In the genomic region with DNA sequence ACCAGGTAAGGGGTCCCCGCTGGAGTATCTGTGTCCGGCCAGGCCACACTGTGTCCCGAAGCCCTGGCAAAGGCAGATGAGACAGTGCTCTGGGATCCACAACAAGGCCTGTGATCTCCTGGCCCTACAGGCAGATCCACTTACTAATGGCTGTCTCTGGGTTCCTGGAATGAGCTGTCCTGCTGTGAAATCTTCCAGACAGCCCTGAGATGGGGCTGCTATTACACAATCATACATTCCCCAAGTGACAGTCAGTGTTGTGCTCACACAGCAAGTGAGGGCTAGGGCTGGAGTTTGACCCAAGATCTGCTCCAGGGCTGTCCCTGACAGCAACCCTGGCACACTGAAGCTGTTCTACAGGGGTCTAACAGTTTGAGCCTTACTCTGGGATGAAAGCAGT, we compare ENCODE assay signal across 20 mouse cellular contexts. TPM values are rescaled to one million over a fixed set of nuclear protein-coding genes. Genes with fewer than 3 reads are reported as not detected.
DNase-seq lines count a peak whose midpoint lies in the region; ATAC-seq and TF ChIP-seq lines count a peak whose summit lies in the region.
"Had no signal": no experiment of that assay in that cellular context is flagged by ENCODE, and none has a peak within 500 bp of the region (broad histone marks: within the 10 kb centered on the region; RNA-seq: fewer than 3 reads in every experiment).

No protein-coding gene starts in this region.

- peak; percentile 67 for ATAC-seq in Patski
- peak; percentile 32; the same call in 1 of the 2 replicates for ATAC-seq in intestine, postnatal 0 days
- ATAC-seq: forebrain, embryonic 15.5 days had no signal

- H3K4me1 ChIP-seq in intestine, postnatal 0 days (replicated peaks; ENCODE audit: control insufficient read depth, insufficient read depth, low read length): peaks cover 4% of the 10 kb centered on the region; the same call in 1 of the 2 replicates
- peaks cover 30% of the 10 kb centered on the region for H3K4me1 ChIP-seq in heart, embryonic 10.5 days
- H3K4me1 ChIP-seq: forebrain, embryonic 15.5 days had no signal

- H3K36me3 ChIP-seq in intestine, postnatal 0 days (ENCODE audit: control insufficient read depth, insufficient read depth): peaks cover 70% of the 10 kb centered on the region
- peaks cover 74% of the 10 kb centered on the region for H3K36me3 ChIP-seq in heart, embryonic 10.5 days

- no peak for DNase-seq in gastrocnemius, adult 2 months
- DNase-seq in gastrocnemius, postnatal 14 days: no peak
- DNase-seq in 3T3-L1 (ENCODE audit: low read depth, low spot score): peak; percentile 90
- DNase-seq in Patski (ENCODE audit: low read depth, low spot score): peak; percentile 78
- no peak for DNase-seq in kidney, postnatal 36 days
- no peak for DNase-seq in heart, embryonic 10.5 days (ENCODE audit: low spot score)
- DNase-seq: cerebellum, adult 11 months; cerebellum, postnatal 25 days; gastrocnemius, postnatal 10 days; heart, postnatal 10 days; kidney, adult 11 months; kidney, postnatal 14 days; lung, adult 18-20 months; right cerebral cortex, postnatal 14 days; thymus, postnatal 14 days had no signal

- 89% methylated on average over 3 of the region's 3 CpGs for WGBS in intestine, postnatal 0 days
- WGBS in heart, embryonic 10.5 days: 83% methylated on average over 3 of the region's 3 CpGs

- H3K9me3 ChIP-seq in intestine, postnatal 0 days (ENCODE audit: control insufficient read depth): no peaks in the 10 kb centered on the region
- no peaks in the 10 kb centered on the region for H3K9me3 ChIP-seq in heart, embryonic 10.5 days
- H3K9me3 ChIP-seq: forebrain, embryonic 15.5 days; limb, embryonic 15.5 days; midbrain, embryonic 12.5 days had no signal

- H3K4me2 ChIP-seq in intestine, postnatal 0 days (replicated peaks; ENCODE audit: low read depth): no peak overlapping the region
- H3K4me2 ChIP-seq: forebrain, embryonic 15.5 days; hindbrain, embryonic 14.5 days; limb, embryonic 15.5 days; midbrain, embryonic 12.5 days had no signal

- CTCF ChIA-PET in Patski (lab: Charles Lee): interaction anchor here (1.0 to 2.1 kb wide), 4 partner anchors 22 to 103 kb away, joined by 4 to 24 read pairs (median 5); no protein-coding TSS in a partner anchor

- intact Hi-C loops in gastrocnemius, adult 2 months (cut with DNase I): no loop called here
- intact Hi-C loops in gastrocnemius, postnatal 14 days (cut with DNase I; ENCODE audit: low total_unique reads): loop anchor here (5.0 kb wide), 1 partner anchor 109 kb away; a partner anchor contains a TSS

- H3K4me3 ChIP-seq in gastrocnemius, adult 2 months: no peak overlapping the region
- H3K4me3 ChIP-seq in intestine, postnatal 0 days (ENCODE audit: low read depth, low read length): no peak overlapping the region
- H3K4me3 ChIP-seq in heart, embryonic 10.5 days: no peak overlapping the region
- H3K4me3 ChIP-seq: forebrain, embryonic 15.5 days; limb, embryonic 15.5 days; midbrain, embryonic 12.5 days had no signal

- no peak for TF ChIP-seq CTCF in gastrocnemius, adult 2 months (IDR thresholded peaks at IDR 0.05)
- no peak for TF ChIP-seq CTCF in Patski (IDR thresholded peaks at IDR 0.05)
- TF ChIP-seq CTCF in intestine, postnatal 0 days (IDR thresholded peaks at IDR 0.05; ENCODE audit: low read depth): no peak

- POLR2A ChIA-PET in Patski (lab: Charles Lee): no interaction called here

- no peaks in the 10 kb centered on the region for H3K27me3 ChIP-seq in Patski
- no peaks in the 10 kb centered on the region for H3K27me3 ChIP-seq in intestine, postnatal 0 days (replicated peaks; ENCODE audit: control insufficient read depth, insufficient read depth, low read length)
- H3K27me3 ChIP-seq in heart, embryonic 10.5 days (ENCODE audit: insufficient read depth, poor library complexity, severe bottlenecking): no peaks in the 10 kb centered on the region
- H3K27me3 ChIP-seq: forebrain, embryonic 15.5 days; limb, embryonic 15.5 days; midbrain, embryonic 12.5 days had no signal

- no peak overlapping the region for H3K9ac ChIP-seq in intestine, postnatal 0 days (ENCODE audit: low read depth, low read length)
- H3K9ac ChIP-seq: forebrain, embryonic 15.5 days; hindbrain, embryonic 14.5 days; limb, embryonic 15.5 days; midbrain, embryonic 12.5 days had no signal

- H3K27ac ChIP-seq in gastrocnemius, adult 2 months: peak overlapping the region; percentile 49; the same call in 1 of the 2 replicates
- no peak overlapping the region; the same call in 1 of the 2 replicates for H3K27ac ChIP-seq in intestine, postnatal 0 days (ENCODE audit: low read depth, low read length)
- no peak overlapping the region for H3K27ac ChIP-seq in heart, embryonic 10.5 days
- H3K27ac ChIP-seq: forebrain, embryonic 15.5 days; hindbrain, embryonic 14.5 days; limb, embryonic 15.5 days; midbrain, embryonic 12.5 days had no signal

- in situ Hi-C loops in Patski (cut with MboI; ENCODE audit: low pct_unique_long_range_greater_than_20kb): loop anchor here (5.0 kb wide), 2 partner anchors 54 to 99 kb away; a partner anchor contains a TSS

RNA-seq across cellular contexts. Expression of a gene that starts 18.1 kb away (rescaled TPM):
- 1 to 10 TPM; 5.9 to 6.9 TPM for total RNA-seq in gastrocnemius, adult 2 months (2021)
- total RNA-seq in gastrocnemius, postnatal 14 days (2021): 10 to 100 TPM in 1 of 2 experiments, 1 to 10 TPM in 1; 6.7 to 11.1 TPM
- polyA plus RNA-seq in Patski (2021): 28.9 TPM
- polyA plus RNA-seq in intestine, postnatal 0 days (2015; fragmentation: Nextera tagmentation; extraction: Ambion mirVana): 12.4 and 15.2 TPM in 2 replicates
- polyA plus RNA-seq in heart, embryonic 10.5 days (2016; fragmentation: Nextera tagmentation; extraction: Ambion mirVana): 24.7 and 34.8 TPM in 2 replicates

RNA-seq across cellular contexts. Expression of a gene that starts 27.1 kb away (rescaled TPM):
- 10 to 100 TPM; 20.2 to 22.0 TPM for total RNA-seq in gastrocnemius, adult 2 months (2021)
- 10 to 100 TPM; 21.3 to 23.9 TPM for total RNA-seq in gastrocnemius, postnatal 14 days (2021)
- 93.3 TPM for polyA plus RNA-seq in Patski (2021)
- polyA plus RNA-seq in intestine, postnatal 0 days (2015; fragmentation: Nextera tagmentation; extraction: Ambion mirVana): 54.0 and 62.2 TPM in 2 replicates
- polyA plus RNA-seq in heart, embryonic 10.5 days (2016; fragmentation: Nextera tagmentation; extraction: Ambion mirVana): 89.1 and 115 TPM in 2 replicates

RNA-seq across cellular contexts. Expression of a gene that starts 35.0 kb away (rescaled TPM):
- total RNA-seq in gastrocnemius, adult 2 months (2021): 10 to 100 TPM in 1 of 2 experiments, 1 to 10 TPM in 1; 4.4 to 12.0 TPM
- total RNA-seq in gastrocnemius, postnatal 14 days (2021): 10 to 100 TPM; 10.2 to 16.1 TPM
- 3.6 TPM for polyA plus RNA-seq in Patski (2021)
- 11.2 and 11.7 TPM in 2 replicates for polyA plus RNA-seq in intestine, postnatal 0 days (2015; fragmentation: Nextera tagmentation; extraction: Ambion mirVana)
- polyA plus RNA-seq in heart, embryonic 10.5 days (2016; fragmentation: Nextera tagmentation; extraction: Ambion mirVana): 34.8 and 35.4 TPM in 2 replicates

RNA-seq across cellular contexts. Expression of a gene that starts 39.4 kb away (rescaled TPM):
- total RNA-seq in gastrocnemius, adult 2 months (2021): 10 to 100 TPM; 26.5 to 38.8 TPM
- total RNA-seq in gastrocnemius, postnatal 14 days (2021): 10 to 100 TPM; 46.8 to 49.3 TPM
- polyA plus RNA-seq in Patski (2021): 1.5 TPM
- 32.2 and 34.1 TPM in 2 replicates for polyA plus RNA-seq in intestine, postnatal 0 days (2015; fragmentation: Nextera tagmentation; extraction: Ambion mirVana)
- 87.1 and 149 TPM in 2 replicates for polyA plus RNA-seq in heart, embryonic 10.5 days (2016; fragmentation: Nextera tagmentation; extraction: Ambion mirVana)

RNA-seq across cellular contexts. Expression of a gene that starts 55.0 kb away (rescaled TPM):
- total RNA-seq in gastrocnemius, adult 2 months (2021): not detected
- not detected for total RNA-seq in gastrocnemius, postnatal 14 days (2021)
- polyA plus RNA-seq in Patski (2021): not detected
- 0.18 TPM in 2 replicates for polyA plus RNA-seq in intestine, postnatal 0 days (2015; fragmentation: Nextera tagmentation; extraction: Ambion mirVana)
- 0.28 TPM in 1 of 2 replicates, not detected in the other for polyA plus RNA-seq in heart, embryonic 10.5 days (2016; fragmentation: Nextera tagmentation; extraction: Ambion mirVana)
- total RNA-seq: gastrocnemius, postnatal 10 days; heart, postnatal 10 days had no signal
- polyA plus RNA-seq: limb, embryonic 15.5 days had no signal

Comparison
In these comparisons a context has a peak if more than half of its experiments do, and no peak if none do; other contexts are left out.
1. DNase-seq: peak in 3T3-L1 (single experiment) and Patski (single experiment); none in gastrocnemius, adult 2 months (single experiment), gastrocnemius, postnatal 14 days (single experiment), kidney, postnatal 36 days (0 of 2) and heart, embryonic 10.5 days (single experiment).